Mouse (Mus musculus) ES-E14 (cell line): Measurements from ENCODE around the gene Ntn1.

Experiments used
- CHD2 ChIP-seq: IDR thresholded peaks from 2 replicates; pipeline ENCODE4 v1.6.1; 2014; ENCODE audit warnings: mild to moderate bottlenecking, low read depth, low read length, inconsistent platforms
- HCFC1 ChIP-seq: IDR thresholded peaks from 2 replicates; pipeline ENCODE4 v1.6.1; 2012; ENCODE audit warnings: low read length, inconsistent platforms, borderline replicate concordance; ENCODE audit not compliant: insufficient read depth
- MAFK ChIP-seq: IDR thresholded peaks from 2 replicates; pipeline ENCODE4 v1.6.1; 2014; ENCODE audit warnings: mild to moderate bottlenecking, low read depth, low read length, inconsistent platforms; ENCODE audit not compliant: insufficient read depth
- ZC3H11A ChIP-seq: IDR thresholded peaks from 2 replicates; pipeline ENCODE4 v1.6.1; 2012; ENCODE audit warnings: low read depth, mild to moderate bottlenecking, inconsistent platforms, low read length, borderline replicate concordance
- ZNF384 ChIP-seq: IDR thresholded peaks from 2 replicates; pipeline ENCODE4 v1.6.1; 2012; ENCODE audit warnings: low read depth, low read length, inconsistent platforms

DNA sequence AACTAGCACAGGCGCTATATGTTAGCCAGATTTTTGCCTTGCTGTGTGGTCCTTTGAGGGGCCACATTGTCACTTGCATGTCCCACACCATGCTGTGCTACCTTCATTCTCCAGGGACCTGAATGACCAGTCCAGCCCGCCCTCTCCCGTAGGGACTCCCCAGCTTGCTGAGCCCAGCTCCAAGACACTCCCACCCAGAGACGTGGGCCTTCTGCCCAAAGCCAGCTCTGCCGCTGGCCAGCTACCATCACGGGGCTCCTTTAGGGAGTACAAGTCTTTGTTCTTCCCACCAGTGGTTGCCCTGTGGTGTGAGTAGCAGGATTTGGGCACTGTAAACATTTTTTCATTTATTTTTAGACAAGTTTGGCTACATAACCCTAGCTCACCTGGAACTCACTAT is 204.1 kb downstream of the Ntn1 start:
- no peak for TF ChIP-seq HCFC1
- no peak for TF ChIP-seq ZC3H11A
- no peak for TF ChIP-seq MAFK
- no peak for TF ChIP-seq CHD2
- no peak for TF ChIP-seq ZNF384
